In the genomic region with DNA sequence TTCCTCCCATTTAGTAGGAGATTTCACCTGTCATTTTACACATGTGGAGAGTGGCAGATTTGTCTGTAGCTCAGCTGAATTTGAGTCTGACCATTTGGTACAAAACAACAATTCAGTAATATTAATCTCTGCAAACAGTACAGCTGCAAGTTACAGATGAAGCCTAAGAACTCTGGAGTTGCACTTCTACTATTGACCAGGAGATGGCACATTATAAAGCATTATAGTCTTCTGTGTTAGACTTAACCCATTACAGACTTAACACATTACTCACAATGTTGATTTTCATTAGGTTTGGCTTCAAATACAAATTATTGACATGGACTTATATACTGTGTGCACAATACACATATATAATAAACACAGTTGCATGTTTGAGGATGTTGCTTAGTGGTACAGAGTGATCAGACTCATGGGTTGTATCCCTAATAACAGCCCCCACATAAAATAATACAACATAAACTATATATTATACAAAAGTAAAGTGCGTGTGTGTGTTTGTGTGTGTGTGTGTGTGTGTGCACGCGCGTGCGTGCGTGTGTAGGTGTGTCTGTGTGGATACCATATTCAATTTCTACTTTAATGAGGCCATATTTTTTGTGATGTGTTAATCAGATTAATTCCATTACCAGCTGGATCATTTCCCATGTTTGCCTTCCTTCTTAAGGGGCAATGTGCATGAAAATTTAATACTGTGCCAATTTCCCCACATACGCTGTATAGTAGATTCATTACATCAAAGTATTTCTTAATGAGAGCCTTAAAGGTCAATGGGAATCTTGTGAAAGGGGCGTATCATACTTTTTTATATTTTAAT, we compare ENCODE assay signal across 8 mouse cellular contexts. TPM values are rescaled to one million over a fixed set of nuclear protein-coding genes. Genes with fewer than 3 reads are reported as not detected.
DNase-seq lines count a peak whose midpoint lies in the region; ATAC-seq and TF ChIP-seq lines count a peak whose summit lies in the region.

No protein-coding gene starts in this region.

- intact Hi-C loops in heart, adult 2 months (cut with DNase I) = loop anchor here (10.0 kb wide), 1 partner anchor 869 kb away; no protein-coding TSS in a partner anchor

- TF ChIP-seq POLR2A in heart, adult 2 months (IDR thresholded peaks at IDR 0.05; ENCODE audit: insufficient read depth, low read depth, low read length) = no peak
- no peak for TF ChIP-seq POLR2A in thymus, adult 2 months (IDR thresholded peaks at IDR 0.05; ENCODE audit: control insufficient read depth, extremely low read depth, insufficient read depth, low read length, poor library complexity)

- no peak overlapping the region for H3K9ac ChIP-seq in heart, adult 2 months (ENCODE audit: low read depth, low read length)
- no peak overlapping the region for H3K9ac ChIP-seq in hindbrain, postnatal 0 days (replicated peaks; ENCODE audit: low read length)

- no peak for DNase-seq in heart, adult 2 months
- no peak for DNase-seq in heart, postnatal 4 days
- DNase-seq in A20 (ENCODE audit: low read depth, low spot score) = peak; percentile 25
- DNase-seq in brain, adult 2 months (ENCODE audit: low read depth, low spot score) = peak; percentile 62
- DNase-seq in hindbrain, postnatal 0 days (ENCODE audit: low spot score) = peak; percentile 79
- DNase-seq in spleen, adult 18-20 months = no peak
- DNase-seq in thymus, postnatal 4 days = no peak
- DNase-seq in thymus, adult 2 months = no peak

- no peaks in the 10 kb centered on the region for H3K4me1 ChIP-seq in heart, adult 2 months (ENCODE audit: control insufficient read depth, insufficient read depth, low read length)
- no peaks in the 10 kb centered on the region; the same call in 1 of the 2 replicates for H3K4me1 ChIP-seq in hindbrain, postnatal 0 days (ENCODE audit: insufficient read depth, low read length)
- H3K4me1 ChIP-seq in thymus, adult 2 months (replicated peaks; ENCODE audit: control insufficient read depth, insufficient read depth, low read length) = no peaks in the 10 kb centered on the region

- 84% methylated on average over 8 of the region's 8 CpGs for WGBS in heart, adult 2 months
- 74% methylated on average over 8 of the region's 8 CpGs for WGBS in hindbrain, postnatal 0 days
- WGBS in thymus, adult 2 months = 94% methylated on average over 8 of the region's 8 CpGs

- H3K27ac ChIP-seq in heart, adult 2 months = no peak overlapping the region
- H3K27ac ChIP-seq in hindbrain, postnatal 0 days = no peak overlapping the region
- H3K27ac ChIP-seq in thymus, adult 2 months (ENCODE audit: control insufficient read depth, insufficient read depth, low read length) = no peak overlapping the region

- no peaks in the 10 kb centered on the region for H3K27me3 ChIP-seq in heart, adult 2 months (ENCODE audit: control insufficient read depth, insufficient read depth, low read length)
- H3K27me3 ChIP-seq in hindbrain, postnatal 0 days (ENCODE audit: insufficient read depth, low read length) = no peaks in the 10 kb centered on the region
- H3K27me3 ChIP-seq in thymus, adult 2 months (ENCODE audit: control insufficient read depth, insufficient read depth, low read length) = no peaks in the 10 kb centered on the region

- no peak overlapping the region for H3K4me3 ChIP-seq in heart, adult 2 months
- no peak overlapping the region for H3K4me3 ChIP-seq in hindbrain, postnatal 0 days (ENCODE audit: low read length)
- H3K4me3 ChIP-seq in thymus, adult 2 months (ENCODE audit: control insufficient read depth, insufficient read depth, low read length) = no peak overlapping the region

- peak; percentile 51 for ATAC-seq in hindbrain, postnatal 0 days

- H3K79me2 ChIP-seq in heart, adult 2 months (replicated peaks; ENCODE audit: control insufficient read depth, insufficient read depth, low read length) = no peaks in the 10 kb centered on the region

- no peaks in the 10 kb centered on the region for H3K9me3 ChIP-seq in hindbrain, postnatal 0 days (ENCODE audit: low read length)

- no peak for TF ChIP-seq EP300 in heart, adult 2 months (IDR thresholded peaks at IDR 0.05; ENCODE audit: insufficient read depth, low read depth, low read length)

- H3K36me3 ChIP-seq in heart, adult 2 months (ENCODE audit: control insufficient read depth, insufficient read depth, low read length) = no peaks in the 10 kb centered on the region
- no peaks in the 10 kb centered on the region for H3K36me3 ChIP-seq in hindbrain, postnatal 0 days (ENCODE audit: insufficient read depth, low read length)
- H3K36me3 ChIP-seq in thymus, adult 2 months (ENCODE audit: control insufficient read depth, insufficient read depth, low read length) = no peaks in the 10 kb centered on the region

- H3K4me2 ChIP-seq in hindbrain, postnatal 0 days (ENCODE audit: low read depth, low read length) = no peak overlapping the region

- peak; percentile 66 for TF ChIP-seq CTCF in heart, adult 2 months (IDR thresholded peaks at IDR 0.05)
- peak; percentile 75 for TF ChIP-seq CTCF in hindbrain, postnatal 0 days (IDR thresholded peaks at IDR 0.05; ENCODE audit: low read depth)
- TF ChIP-seq CTCF in thymus, adult 2 months (IDR thresholded peaks at IDR 0.05; ENCODE audit: borderline replicate concordance, control insufficient read depth, extremely low read depth, insufficient read depth, low read length, poor library complexity) = no peak

RNA-seq across cellular contexts. Expression of a gene that starts 10.8 kb away (rescaled TPM):
- under 1 TPM; 0.09 to 0.13 TPM for total RNA-seq in heart, adult 2 months (2021)
- polyA plus RNA-seq in heart, adult 2 months (2012; rRNA removed) = 0.04 TPM in 1 of 2 replicates, not detected in the other
- total RNA-seq in heart, postnatal 4 days (2021) = under 1 TPM; 0.07 to 0.10 TPM
- 92.6 and 114 TPM in 2 replicates for total RNA-seq in hindbrain, postnatal 0 days (2014; rRNA removed)
- 78.8 and 83.9 TPM in 2 replicates for polyA plus RNA-seq in hindbrain, postnatal 0 days (2015; fragmentation: Nextera tagmentation; extraction: Ambion mirVana)
- polyA plus RNA-seq in thymus, adult 2 months (2012; rRNA removed) = 0.04 TPM in 2 replicates

Comparison
In these comparisons a context has a peak if more than half of its experiments do, and no peak if none do; other contexts are left out.
1. DNase-seq: peak in A20 (single experiment), brain, adult 2 months (single experiment) and hindbrain, postnatal 0 days (single experiment); none in heart, adult 2 months (0 of 2), heart, postnatal 4 days (single experiment), spleen, adult 18-20 months (0 of 2), thymus, postnatal 4 days (single experiment) and thymus, adult 2 months (single experiment).
2. RNA of a gene that starts 10.8 kb away (total RNA-seq): 92.6 to 114 TPM in hindbrain, postnatal 0 days; 0.09 to 0.13 TPM in heart, adult 2 months and 0.07 to 0.10 TPM in heart, postnatal 4 days; every median in the first group is over 10 times any median in the second.